Mouse (Mus musculus): ENCODE measurements around the gene Ccdc162. TPM values are rescaled to one million over a fixed set of nuclear protein-coding genes. Genes with fewer than 3 reads are reported as not detected.

The Ccdc162 gene
- polyA plus RNA-seq, 1 experiment from 2014 or later: 0.20 TPM

GRCm38 (mm10) chr10:41546396-41547165, 169.9 kb downstream of the Ccdc162 start:
- no peak overlapping the region for H3K4me3 ChIP-seq (ENCODE audit: low read depth, low read length)
- WGBS: 51% methylated on average over 13 of the region's 13 CpGs
- ATAC-seq (ENCODE audit: insufficient read depth): no peak; the same call in 1 of the 2 replicates
- no peak overlapping the region for H3K4me2 ChIP-seq
- TF ChIP-seq CTCF (IDR thresholded peaks at IDR 0.05; ENCODE audit: low read depth): no peak
- peak; percentile 22 for DNase-seq
- H3K9me3 ChIP-seq (ENCODE audit: low read depth, low read length): peaks cover 5% of the 10 kb centered on the region; the same call in 1 of the 2 replicates
- no peaks in the 10 kb centered on the region for H3K4me1 ChIP-seq (ENCODE audit: insufficient read depth)
- H3K9ac ChIP-seq: no peak overlapping the region
- no peaks in the 10 kb centered on the region for H3K27me3 ChIP-seq (ENCODE audit: insufficient read depth, low read length)
- no peak overlapping the region for H3K27ac ChIP-seq (ENCODE audit: low read depth)
- H3K36me3 ChIP-seq (ENCODE audit: insufficient read depth): no peaks in the 10 kb centered on the region

GRCm38 (mm10) chr10:41545224-41545755, 171.1 kb downstream of the Ccdc162 start:
- 44% methylated on average over 7 of the region's 7 CpGs for WGBS
- no peak overlapping the region for H3K27ac ChIP-seq (ENCODE audit: low read depth)
- H3K36me3 ChIP-seq (ENCODE audit: insufficient read depth): no peaks in the 10 kb centered on the region
- no peaks in the 10 kb centered on the region for H3K27me3 ChIP-seq (ENCODE audit: insufficient read depth, low read length)
- H3K4me3 ChIP-seq (ENCODE audit: low read depth, low read length): no peak overlapping the region
- DNase-seq (no peak), ATAC-seq (ENCODE audit: insufficient read depth) (no peak)
- TF ChIP-seq CTCF (IDR thresholded peaks at IDR 0.05; ENCODE audit: low read depth): no peak
- H3K9ac ChIP-seq: no peak overlapping the region
- H3K4me1 ChIP-seq (ENCODE audit: insufficient read depth): no peaks in the 10 kb centered on the region
- no peak overlapping the region for H3K4me2 ChIP-seq
- H3K9me3 ChIP-seq (ENCODE audit: low read depth, low read length): peaks cover 5% of the 10 kb centered on the region; the same call in 1 of the 2 replicates

- WGBS: 4% methylated on average over 7 of the region's 7 CpGs
- no peak overlapping the region for H3K9ac ChIP-seq
- peak; percentile 69 for DNase-seq
- H3K36me3 ChIP-seq (ENCODE audit: insufficient read depth): no peaks in the 10 kb centered on the region; the same call in 1 of the 2 replicates
- no peaks in the 10 kb centered on the region for H3K27me3 ChIP-seq (ENCODE audit: insufficient read depth, low read length)
- H3K4me2 ChIP-seq: no peak overlapping the region
- no peak overlapping the region for H3K27ac ChIP-seq (ENCODE audit: low read depth)
- no peak overlapping the region for H3K4me3 ChIP-seq (ENCODE audit: low read depth, low read length)
- H3K4me1 ChIP-seq (ENCODE audit: insufficient read depth): no peaks in the 10 kb centered on the region
- ATAC-seq (ENCODE audit: insufficient read depth): no peak
- H3K9me3 ChIP-seq (ENCODE audit: low read depth, low read length): peaks cover 5% of the 10 kb centered on the region; the same call in 1 of the 2 replicates
- TF ChIP-seq CTCF (IDR thresholded peaks at IDR 0.05; ENCODE audit: low read depth): no peak
Observed at GRCm38 (mm10) chr10:41544481-41545190, 171.8 kb downstream of the Ccdc162 start.

- no peak for TF ChIP-seq CTCF (IDR thresholded peaks at IDR 0.05; ENCODE audit: low read depth)
- no peak for ATAC-seq (ENCODE audit: insufficient read depth)
- WGBS: 68% methylated on average over 2 of the region's 2 CpGs
Observed at GRCm38 (mm10) chr10:41543844-41544243, 172.6 kb downstream of the Ccdc162 start.

GRCm38 (mm10) chr10:41543439-41543838, 173.0 kb downstream of the Ccdc162 start:
- TF ChIP-seq CTCF (IDR thresholded peaks at IDR 0.05; ENCODE audit: low read depth): no peak
- Histone ChIP-seq H3K36me3 (ENCODE audit: insufficient read depth) (no peaks in the 10 kb centered on the region; the same call in 1 of the 2 replicates), H3K4me1 (ENCODE audit: insufficient read depth) (no peaks in the 10 kb centered on the region), H3K4me3 (ENCODE audit: low read depth, low read length) (no peak overlapping the region), H3K27me3 (ENCODE audit: insufficient read depth, low read length) (no peaks in the 10 kb centered on the region), H3K27ac (ENCODE audit: low read depth) (no peak overlapping the region), H3K4me2 (no peak overlapping the region), H3K9me3 (ENCODE audit: low read depth, low read length) (no peaks in the 10 kb centered on the region), H3K9ac (no peak overlapping the region)
- DNase-seq: no peak
- WGBS: 83% methylated on average over 4 of the region's 4 CpGs
- no peak for ATAC-seq (ENCODE audit: insufficient read depth)

More at GRCm38 (mm10) chr10:41543844-41544243, 172.6 kb downstream of the Ccdc162 start:
- Histone ChIP-seq H3K4me2 (no peak overlapping the region), H3K27me3 (ENCODE audit: insufficient read depth, low read length) (no peaks in the 10 kb centered on the region), H3K4me3 (ENCODE audit: low read depth, low read length) (no peak overlapping the region), H3K36me3 (ENCODE audit: insufficient read depth) (no peaks in the 10 kb centered on the region; the same call in 1 of the 2 replicates), H3K4me1 (ENCODE audit: insufficient read depth) (no peaks in the 10 kb centered on the region), H3K9me3 (ENCODE audit: low read depth, low read length) (no peaks in the 10 kb centered on the region), H3K27ac (ENCODE audit: low read depth) (no peak overlapping the region), H3K9ac (no peak overlapping the region)
- DNase-seq: no peak

- Histone ChIP-seq H3K9me3 (ENCODE audit: low read depth, low read length) (no peaks in the 10 kb centered on the region), H3K4me2 (no peak overlapping the region), H3K27me3 (ENCODE audit: insufficient read depth, low read length) (no peaks in the 10 kb centered on the region), H3K9ac (no peak overlapping the region), H3K4me3 (ENCODE audit: low read depth, low read length) (no peak overlapping the region), H3K36me3 (ENCODE audit: insufficient read depth) (no peaks in the 10 kb centered on the region; the same call in 1 of the 2 replicates), H3K4me1 (ENCODE audit: insufficient read depth) (no peaks in the 10 kb centered on the region), H3K27ac (ENCODE audit: low read depth) (no peak overlapping the region)
- TF ChIP-seq CTCF (IDR thresholded peaks at IDR 0.05; ENCODE audit: low read depth): no peak
- DNase-seq (no peak), ATAC-seq (ENCODE audit: insufficient read depth) (no peak)
- 93% methylated on average over 6 of the region's 6 CpGs for WGBS
Observed at GRCm38 (mm10) chr10:41542057-41542456, 174.4 kb downstream of the Ccdc162 start.

- Histone ChIP-seq H3K4me3 (ENCODE audit: low read depth, low read length) (no peak overlapping the region), H3K9me3 (ENCODE audit: low read depth, low read length) (no peaks in the 10 kb centered on the region), H3K27ac (ENCODE audit: low read depth) (no peak overlapping the region), H3K4me1 (ENCODE audit: insufficient read depth) (no peaks in the 10 kb centered on the region), H3K9ac (no peak overlapping the region), H3K27me3 (ENCODE audit: insufficient read depth, low read length) (no peaks in the 10 kb centered on the region), H3K4me2 (no peak overlapping the region), H3K36me3 (ENCODE audit: insufficient read depth) (peaks cover 21% of the 10 kb centered on the region; the same call in 1 of the 2 replicates)
- ATAC-seq (ENCODE audit: insufficient read depth) (no peak), DNase-seq (no peak)
- 88% methylated on average over 4 of the region's 4 CpGs for WGBS
- no peak for TF ChIP-seq CTCF (IDR thresholded peaks at IDR 0.05; ENCODE audit: low read depth)
Observed at GRCm38 (mm10) chr10:41538986-41539385, 177.4 kb downstream of the Ccdc162 start.

Measured in lung, embryonic 14.5 days (tissue).